Mouse (Mus musculus): Measurements from ENCODE around the gene Ddx39b. TPM values are rescaled to one million over a fixed set of nuclear protein-coding genes. Genes with fewer than 3 reads are reported as not detected.

Gene Ddx39b
- polyA plus RNA-seq, 1 experiment from 2014 or later: 553 TPM

DNA sequence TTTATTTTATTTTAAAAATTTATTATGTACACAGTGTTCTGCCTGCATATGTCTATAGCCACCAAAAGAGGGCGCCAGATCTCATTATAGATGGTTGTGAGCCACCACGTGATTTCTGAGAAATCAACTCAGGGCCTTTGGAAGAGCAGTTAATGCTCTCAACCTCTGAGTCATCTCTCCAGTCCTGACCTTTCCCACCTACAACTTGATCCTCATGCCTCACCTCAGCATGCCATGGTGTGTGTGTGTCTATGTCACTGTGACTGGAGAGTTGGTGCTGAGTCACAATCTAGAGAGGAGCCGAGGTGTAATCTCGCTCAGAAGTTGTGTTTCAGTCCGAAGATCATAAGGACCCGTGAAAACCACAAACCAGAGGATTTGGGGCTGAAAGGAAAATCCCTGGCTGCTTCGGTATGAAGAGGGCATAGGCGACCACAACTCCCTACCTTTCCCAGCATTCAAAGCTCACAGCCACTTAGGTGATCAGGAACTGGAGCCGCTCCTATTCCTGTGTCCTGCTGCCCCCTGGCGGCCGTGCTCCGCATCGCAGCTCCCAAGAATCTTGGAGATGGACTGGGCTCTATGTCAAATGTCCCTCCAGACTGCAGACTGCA, 60.2 kb downstream of the Ddx39b start:
- no peaks in the 10 kb centered on the region for H3K36me3 ChIP-seq (ENCODE audit: insufficient read depth, low read length)
- no peak overlapping the region for H3K4me3 ChIP-seq (ENCODE audit: low read length)
- no peak overlapping the region for H3K27ac ChIP-seq (ENCODE audit: low read length)
- no peak overlapping the region for H3K9ac ChIP-seq (replicated peaks; ENCODE audit: low read length)
- H3K27me3 ChIP-seq (ENCODE audit: insufficient read depth, low read length): no peaks in the 10 kb centered on the region
- no peak for ATAC-seq (ENCODE audit: low FRiP score, low TSS enrichment)
- H3K4me2 ChIP-seq (replicated peaks; ENCODE audit: low read depth, low read length): no peak overlapping the region
- no peaks in the 10 kb centered on the region for H3K4me1 ChIP-seq (ENCODE audit: insufficient read depth, low read length)
- 25% methylated on average over 13 of the region's 13 CpGs for WGBS
- no peaks in the 10 kb centered on the region for H3K9me3 ChIP-seq (ENCODE audit: low read length)

DNA sequence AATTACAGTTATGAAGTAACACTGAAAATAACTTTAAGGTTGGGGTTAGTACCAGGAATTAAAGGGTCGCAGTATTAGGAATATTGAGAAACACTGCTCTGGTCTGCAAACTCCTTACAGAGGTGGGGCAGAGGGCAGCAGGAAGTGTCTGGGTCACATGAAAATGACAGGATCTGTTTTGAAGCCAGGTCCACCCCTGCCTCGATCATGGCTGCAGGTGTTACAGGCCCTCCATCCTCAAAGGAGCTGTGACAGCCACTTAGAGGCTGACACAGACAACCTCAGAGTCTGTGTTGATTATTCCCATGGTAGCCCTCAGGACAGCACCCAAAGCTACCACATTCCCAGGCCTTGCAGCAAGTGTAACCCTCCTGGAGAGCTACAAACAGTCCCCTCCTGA, 61.7 kb downstream of the Ddx39b start:
- no peak for ATAC-seq (ENCODE audit: low FRiP score, low TSS enrichment)
- no peak overlapping the region for H3K4me3 ChIP-seq (ENCODE audit: low read length)
- H3K36me3 ChIP-seq (ENCODE audit: insufficient read depth, low read length): no peaks in the 10 kb centered on the region
- H3K9ac ChIP-seq (replicated peaks; ENCODE audit: low read length): no peak overlapping the region
- H3K27ac ChIP-seq (ENCODE audit: low read length): no peak overlapping the region
- 80% methylated on average over 2 of the region's 2 CpGs for WGBS
- H3K4me1 ChIP-seq (ENCODE audit: insufficient read depth, low read length): no peaks in the 10 kb centered on the region
- H3K9me3 ChIP-seq (ENCODE audit: low read length): no peaks in the 10 kb centered on the region
- no peak overlapping the region for H3K4me2 ChIP-seq (replicated peaks; ENCODE audit: low read depth, low read length)
- 0 out of 2 replicates have a peak, but pooled peaks cover 4% of the 10 kb centered on the region for H3K27me3 ChIP-seq (ENCODE audit: insufficient read depth, low read length)

Small RNA genes lying within 50 kb of the gene (microRNA-seq; reads per million reads assigned to microRNA genes)
- gene Mir6973a (not detected), gene Mir6974 (not detected), gene Mir6975 (1.6 reads per million, percentile 3 among the genes with 10 or more reads in this experiment), gene Mir8094 (not detected)

Other genes with a start within 250 kb of the Ddx39b start
- 132 and 137 TPM in 2 replicates for gene Vars, start 240.8 kb upstream of the Ddx39b start, polyA plus RNA-seq (2015; fragmentation: Nextera tagmentation; extraction: Ambion mirVana)
- gene Vwa7, start 225.2 kb upstream of the Ddx39b start, polyA plus RNA-seq (2015; fragmentation: Nextera tagmentation; extraction: Ambion mirVana): 0.21 and 0.31 TPM in 2 replicates
- gene Sapcd1, start 213.7 kb upstream of the Ddx39b start, polyA plus RNA-seq (2015; fragmentation: Nextera tagmentation; extraction: Ambion mirVana): 5.7 and 7.1 TPM in 2 replicates
- 4.5 and 6.9 TPM in 2 replicates for gene Msh5, start 195.0 kb upstream of the Ddx39b start, polyA plus RNA-seq (2015; fragmentation: Nextera tagmentation; extraction: Ambion mirVana)
- gene Clic1, start 191.8 kb upstream of the Ddx39b start, polyA plus RNA-seq (2015; fragmentation: Nextera tagmentation; extraction: Ambion mirVana): 341 and 345 TPM in 2 replicates
- 375 and 376 TPM in 2 replicates for gene Ddah2, start 182.7 kb upstream of the Ddx39b start, polyA plus RNA-seq (2015; fragmentation: Nextera tagmentation; extraction: Ambion mirVana)
- gene Ly6g6c, start 176.4 kb upstream of the Ddx39b start, polyA plus RNA-seq (2015; fragmentation: Nextera tagmentation; extraction: Ambion mirVana): not detected in 2 replicates
- 0.49 and 0.52 TPM in 2 replicates for gene Mpig6b, start 175.6 kb upstream of the Ddx39b start, polyA plus RNA-seq (2015; fragmentation: Nextera tagmentation; extraction: Ambion mirVana)
- gene Ly6g6e, start 164.8 kb upstream of the Ddx39b start, polyA plus RNA-seq (2015; fragmentation: Nextera tagmentation; extraction: Ambion mirVana): 1.1 and 2.0 TPM in 2 replicates
- 4.4 and 4.6 TPM in 2 replicates for gene Ly6g6d, start 163.7 kb upstream of the Ddx39b start, polyA plus RNA-seq (2015; fragmentation: Nextera tagmentation; extraction: Ambion mirVana)
- gene Ly6g6f, start 156.1 kb upstream of the Ddx39b start, polyA plus RNA-seq (2015; fragmentation: Nextera tagmentation; extraction: Ambion mirVana): 0.26 TPM in 1 of 2 replicates, not detected in the other
- gene Abhd16a, start 152.5 kb upstream of the Ddx39b start, polyA plus RNA-seq (2015; fragmentation: Nextera tagmentation; extraction: Ambion mirVana): 115 and 118 TPM in 2 replicates
- not detected in 2 replicates for gene Ly6g5c, start 133.5 kb upstream of the Ddx39b start, polyA plus RNA-seq (2015; fragmentation: Nextera tagmentation; extraction: Ambion mirVana)
- gene Ly6g5b, start 126.3 kb upstream of the Ddx39b start, polyA plus RNA-seq (2015; fragmentation: Nextera tagmentation; extraction: Ambion mirVana): 0.89 and 1.5 TPM in 2 replicates
- gene Gpank1, start 120.3 kb upstream of the Ddx39b start, polyA plus RNA-seq (2015; fragmentation: Nextera tagmentation; extraction: Ambion mirVana): 22.3 and 23.7 TPM in 2 replicates
- 293 and 308 TPM in 2 replicates for gene Csnk2b, start 119.7 kb upstream of the Ddx39b start, polyA plus RNA-seq (2015; fragmentation: Nextera tagmentation; extraction: Ambion mirVana)
- gene D17H6S53E, start 115.4 kb upstream of the Ddx39b start, polyA plus RNA-seq (2015; fragmentation: Nextera tagmentation; extraction: Ambion mirVana): 8.5 and 12.0 TPM in 2 replicates
- gene Apom, start 109.7 kb upstream of the Ddx39b start, polyA plus RNA-seq (2015; fragmentation: Nextera tagmentation; extraction: Ambion mirVana): 22.2 and 27.5 TPM in 2 replicates
- 56.4 TPM in 2 replicates for gene Bag6, start 106.6 kb upstream of the Ddx39b start, polyA plus RNA-seq (2015; fragmentation: Nextera tagmentation; extraction: Ambion mirVana)
- 166 and 215 TPM in 2 replicates for gene Prrc2a, start 76.8 kb upstream of the Ddx39b start, polyA plus RNA-seq (2015; fragmentation: Nextera tagmentation; extraction: Ambion mirVana)
- gene Aif1, start 65.7 kb upstream of the Ddx39b start, polyA plus RNA-seq (2015; fragmentation: Nextera tagmentation; extraction: Ambion mirVana): 8.3 and 9.2 TPM in 2 replicates
- gene Lst1, start 53.3 kb upstream of the Ddx39b start, polyA plus RNA-seq (2015; fragmentation: Nextera tagmentation; extraction: Ambion mirVana): 10.7 and 12.8 TPM in 2 replicates
- gene Ltb, start 47.3 kb upstream of the Ddx39b start, polyA plus RNA-seq (2015; fragmentation: Nextera tagmentation; extraction: Ambion mirVana): 0.66 and 1.2 TPM in 2 replicates
- gene Tnf, start 39.7 kb upstream of the Ddx39b start, polyA plus RNA-seq (2015; fragmentation: Nextera tagmentation; extraction: Ambion mirVana): 0.15 and 0.28 TPM in 2 replicates
- 0.13 TPM in 1 of 2 replicates, not detected in the other for gene Lta, start 36.4 kb upstream of the Ddx39b start, polyA plus RNA-seq (2015; fragmentation: Nextera tagmentation; extraction: Ambion mirVana)
- gene Gm16181, start 20.9 kb upstream of the Ddx39b start, polyA plus RNA-seq (2015; fragmentation: Nextera tagmentation; extraction: Ambion mirVana): 0.56 and 0.62 TPM in 2 replicates
- 5.8 and 8.5 TPM in 2 replicates for gene Atp6v1g2, start 8.1 kb upstream of the Ddx39b start, polyA plus RNA-seq (2015; fragmentation: Nextera tagmentation; extraction: Ambion mirVana)
- 11.6 TPM in 2 replicates for gene Nfkbil1, start 6.0 kb upstream of the Ddx39b start, polyA plus RNA-seq (2015; fragmentation: Nextera tagmentation; extraction: Ambion mirVana)
- 73.6 and 87.2 TPM in 2 replicates for gene H2-D1, start 21.0 kb downstream of the Ddx39b start, polyA plus RNA-seq (2015; fragmentation: Nextera tagmentation; extraction: Ambion mirVana)
- gene H2-Q1, start 78.7 kb downstream of the Ddx39b start, polyA plus RNA-seq (2015; fragmentation: Nextera tagmentation; extraction: Ambion mirVana): not detected in 2 replicates
- 0.42 and 0.82 TPM in 2 replicates for gene H2-Q2, start 100.5 kb downstream of the Ddx39b start, polyA plus RNA-seq (2015; fragmentation: Nextera tagmentation; extraction: Ambion mirVana)
- gene H2-Q4, start 137.9 kb downstream of the Ddx39b start, polyA plus RNA-seq (2015; fragmentation: Nextera tagmentation; extraction: Ambion mirVana): 4.3 and 4.4 TPM in 2 replicates
- 4.4 and 5.7 TPM in 2 replicates for gene H2-Q6, start 183.1 kb downstream of the Ddx39b start, polyA plus RNA-seq (2015; fragmentation: Nextera tagmentation; extraction: Ambion mirVana)
- gene H2-Q7, start 197.4 kb downstream of the Ddx39b start, polyA plus RNA-seq (2015; fragmentation: Nextera tagmentation; extraction: Ambion mirVana): 13.7 and 15.2 TPM in 2 replicates
- gene H2-Q10, start 228.3 kb downstream of the Ddx39b start, polyA plus RNA-seq (2015; fragmentation: Nextera tagmentation; extraction: Ambion mirVana): 1.4 and 1.6 TPM in 2 replicates

Measured in kidney, embryonic 16.5 days (tissue).